Mouse (Mus musculus) forebrain, embryonic 11.5 days (tissue): ENCODE measurements around the gene Frmd4b. TPM values are rescaled to one million over a fixed set of nuclear protein-coding genes. Genes with fewer than 3 reads are reported as not detected.
A peak's percentile ranks its signal among the peaks of the same experiment; 100 is the strongest.

Experiments used
- ATAC-seq: fragments of 200-750 bp; cut with Nextera tagmentation; replicated peaks from 2 replicates; pipeline ENCODE4 v1.8.0; 2017; ENCODE audit warnings: moderate TSS enrichment; ENCODE audit not compliant: low FRiP score
- DNase-seq: peaks from one replicate; pipeline ENCODE4 v3.0.0-alpha.2; 2017; ENCODE audit warnings: low spot score
- H3K27ac ChIP-seq: fragments of 300-500 bp; sonication (generic); 2 replicates; pipeline ENCODE4 v1.5.1; 2014; ENCODE audit warnings: low read depth, low read length
- H3K27me3 ChIP-seq: fragments of 300-500 bp; sonication (generic); 2 replicates; pipeline ENCODE4 v1.6.1; 2014; ENCODE audit warnings: mild to moderate bottlenecking, low read length, mixed read lengths; ENCODE audit not compliant: control insufficient read depth, insufficient read depth
- H3K36me3 ChIP-seq: fragments of 300-500 bp; sonication (generic); 2 replicates; pipeline ENCODE4 v1.6.1; 2014; ENCODE audit warnings: mild to moderate bottlenecking, low read length, moderate library complexity, mixed read lengths; ENCODE audit not compliant: control insufficient read depth, insufficient read depth
- H3K4me1 ChIP-seq: fragments of 300-500 bp; sonication (generic); replicated peaks from 2 replicates; pipeline ENCODE4 v1.6.1; 2014; ENCODE audit warnings: low read length, mixed read lengths; ENCODE audit not compliant: control insufficient read depth, insufficient read depth
- H3K4me2 ChIP-seq: fragments of 300-500 bp; sonication (generic); 2 replicates; pipeline ENCODE4 v1.6.1; 2014; ENCODE audit warnings: low read depth, mild to moderate bottlenecking, low read length, moderate library complexity, mixed read lengths; ENCODE audit not compliant: severe bottlenecking
- H3K4me3 ChIP-seq: fragments of 300-500 bp; sonication (generic); 2 replicates; pipeline ENCODE4 v1.5.1; 2014; ENCODE audit warnings: low read depth, low read length
- H3K9ac ChIP-seq: fragments of 300-500 bp; sonication (generic); 2 replicates; pipeline ENCODE4 v1.6.1; 2014; ENCODE audit warnings: low read length
- H3K9me3 ChIP-seq: fragments of 300-500 bp; sonication (generic); 2 replicates; pipeline ENCODE4 v1.6.1; 2016; ENCODE audit warnings: low read length, mixed read lengths; ENCODE audit not compliant: control insufficient read depth
- WGBS: fragments of 180-500 bp; shearing (Covaris S2); extraction: QIAGEN DNeasy Blood & Tissue Kit; methylation state at CpG from one replicate; pipeline ENCODE4 v1.1.7; 2014; 5-methylcytosine and 5-hydroxymethylcytosine counted together
- polyA plus RNA-seq: library from polyadenylated mRNA; unstranded; fragments of >200 nt; fragmentation: Nextera tagmentation; extraction: Ambion mirVana; gene quantifications from 2 replicates; pipeline ENCODE4 v1.2.1, GENCODE M21; 2014

Gene Frmd4b
- polyA plus RNA-seq, 1 experiment from 2014 or later, result 35.7 TPM

GRCm38 (mm10) chr6:97292894-97293293 lies 324.4 kb downstream of the Frmd4b start:
- Histone ChIP-seq H3K4me2 (no peak overlapping the region), H3K9me3 (no peaks in the 10 kb centered on the region), H3K27me3 (no peaks in the 10 kb centered on the region), H3K4me3 (no peak overlapping the region), H3K27ac (no peak overlapping the region), H3K4me1 (peaks cover 5% of the 10 kb centered on the region; the same call in 1 of the 2 replicates), H3K9ac (no peak overlapping the region), H3K36me3 (peaks cover 5% of the 10 kb centered on the region; the same call in 1 of the 2 replicates)
- ATAC-seq, result no peak
- 83% methylated on average over 5 of the region's 5 CpGs for WGBS
- no peak for DNase-seq

- Histone ChIP-seq H3K4me2 (no peak overlapping the region), H3K9ac (no peak overlapping the region), H3K36me3 (peaks cover 8% of the 10 kb centered on the region; the same call in 1 of the 2 replicates), H3K9me3 (no peaks in the 10 kb centered on the region), H3K27me3 (no peaks in the 10 kb centered on the region), H3K4me1 (peaks cover 5% of the 10 kb centered on the region; the same call in 1 of the 2 replicates), H3K4me3 (no peak overlapping the region), H3K27ac (no peak overlapping the region)
- ATAC-seq, result no peak
- no peak for DNase-seq
- 92% methylated on average over 3 of the region's 3 CpGs for WGBS
These were observed 325.2 kb downstream of the Frmd4b start for GRCm38 (mm10) chr6:97292096-97292495.

GRCm38 (mm10) chr6:97291159-97291908 lies 326.0 kb downstream of the Frmd4b start:
- Histone ChIP-seq H3K36me3 (peaks cover 7% of the 10 kb centered on the region; the same call in 1 of the 2 replicates), H3K9ac (no peak overlapping the region), H3K4me3 (no peak overlapping the region), H3K4me2 (no peak overlapping the region), H3K9me3 (no peaks in the 10 kb centered on the region), H3K4me1 (peaks cover 5% of the 10 kb centered on the region; the same call in 1 of the 2 replicates), H3K27me3 (no peaks in the 10 kb centered on the region), H3K27ac (no peak overlapping the region; the same call in 1 of the 2 replicates)
- ATAC-seq (no peak), DNase-seq (no peak)
- WGBS, result 64% methylated on average over 21 of the region's 21 CpGs

- peaks cover 7% of the 10 kb centered on the region; the same call in 1 of the 2 replicates for H3K36me3 ChIP-seq
- no peaks in the 10 kb centered on the region for H3K27me3 ChIP-seq
- no peak for DNase-seq
- no peak overlapping the region for H3K4me3 ChIP-seq
- no peak overlapping the region; the same call in 1 of the 2 replicates for H3K27ac ChIP-seq
- H3K9me3 ChIP-seq, result no peaks in the 10 kb centered on the region
- H3K9ac ChIP-seq, result no peak overlapping the region
- WGBS, result 38% methylated on average over 3 of the region's 3 CpGs
- no peak overlapping the region for H3K4me2 ChIP-seq
- peaks cover 5% of the 10 kb centered on the region; the same call in 1 of the 2 replicates for H3K4me1 ChIP-seq
- ATAC-seq, result 0 out of 2 replicates have a peak, but pooled peaks have one; percentile 49
These were observed 326.7 kb downstream of the Frmd4b start for GRCm38 (mm10) chr6:97290687-97291086.

GRCm38 (mm10) chr6:97289838-97290237 lies 327.5 kb downstream of the Frmd4b start:
- Histone ChIP-seq H3K27ac (no peak overlapping the region), H3K4me2 (no peak overlapping the region), H3K36me3 (peaks cover 4% of the 10 kb centered on the region; the same call in 1 of the 2 replicates), H3K4me1 (peaks cover 5% of the 10 kb centered on the region; the same call in 1 of the 2 replicates), H3K9me3 (no peaks in the 10 kb centered on the region), H3K4me3 (no peak overlapping the region), H3K27me3 (no peaks in the 10 kb centered on the region), H3K9ac (no peak overlapping the region)
- DNase-seq (no peak), ATAC-seq (no peak)
- WGBS, result 88% methylated on average over 4 of the region's 4 CpGs

GRCm38 (mm10) chr6:97289316-97289820 lies 328.0 kb downstream of the Frmd4b start:
- Histone ChIP-seq H3K27ac (no peak overlapping the region), H3K4me3 (no peak overlapping the region), H3K4me1 (peaks cover 5% of the 10 kb centered on the region; the same call in 1 of the 2 replicates), H3K27me3 (no peaks in the 10 kb centered on the region), H3K9ac (no peak overlapping the region), H3K9me3 (no peaks in the 10 kb centered on the region), H3K36me3 (peaks cover 4% of the 10 kb centered on the region; the same call in 1 of the 2 replicates), H3K4me2 (no peak overlapping the region)
- ATAC-seq, result no peak
- WGBS, result 79% methylated on average over 10 of the region's 10 CpGs
- DNase-seq, result no peak

- H3K4me1 ChIP-seq, result peaks cover 5% of the 10 kb centered on the region; the same call in 1 of the 2 replicates
- ATAC-seq, result no peak
These were observed 329.1 kb downstream of the Frmd4b start for GRCm38 (mm10) chr6:97288047-97288855.

GRCm38 (mm10) chr6:97286332-97286731 lies 331.0 kb downstream of the Frmd4b start:
- H3K4me3 ChIP-seq, result no peak overlapping the region
- no peak overlapping the region for H3K27ac ChIP-seq
- no peak for ATAC-seq
- no peaks in the 10 kb centered on the region for H3K27me3 ChIP-seq
- H3K4me2 ChIP-seq, result no peak overlapping the region
- H3K9me3 ChIP-seq, result no peaks in the 10 kb centered on the region
- no peak overlapping the region for H3K9ac ChIP-seq
- peaks cover 1% of the 10 kb centered on the region; the same call in 1 of the 2 replicates for H3K4me1 ChIP-seq
- DNase-seq, result no peak
- peaks cover 4% of the 10 kb centered on the region; the same call in 1 of the 2 replicates for H3K36me3 ChIP-seq
- WGBS, result 95% methylated on average over 5 of the region's 5 CpGs

More at GRCm38 (mm10) chr6:97288047-97288855, 329.1 kb downstream of the Frmd4b start:
- Histone ChIP-seq H3K27me3 (no peaks in the 10 kb centered on the region), H3K9ac (no peak overlapping the region), H3K4me2 (no peak overlapping the region), H3K36me3 (peaks cover 4% of the 10 kb centered on the region; the same call in 1 of the 2 replicates), H3K27ac (no peak overlapping the region), H3K9me3 (no peaks in the 10 kb centered on the region), H3K4me3 (no peak overlapping the region)
- 78% methylated on average over 19 of the region's 19 CpGs for WGBS
- DNase-seq, result no peak
